Mouse (Mus musculus) forebrain, embryonic 16.5 days (tissue): ENCODE measurements around the gene Abhd14b. TPM values are rescaled to one million over a fixed set of nuclear protein-coding genes. Genes with fewer than 3 reads are reported as not detected.

Experiments used
- ATAC-seq: fragments of 200-750 bp; cut with Nextera tagmentation; 2 replicates; pipeline ENCODE4 v1.8.0; 2017; ENCODE audit warnings: mild to moderate bottlenecking, moderate library complexity
- H3K27ac ChIP-seq: fragments of 300-500 bp; sonication (generic); 2 replicates; pipeline ENCODE4 v1.5.1; 2014; ENCODE audit warnings: low read length, control low read depth
- H3K27me3 ChIP-seq: fragments of 300-500 bp; sonication (generic); replicated peaks from 2 replicates; pipeline ENCODE4 v1.6.1; 2014; ENCODE audit warnings: low read length; ENCODE audit not compliant: control insufficient read depth, insufficient read depth
- H3K36me3 ChIP-seq: fragments of 300-500 bp; sonication (generic); 2 replicates; pipeline ENCODE4 v1.6.1; 2014; ENCODE audit not compliant: control insufficient read depth, insufficient read depth
- H3K4me1 ChIP-seq: fragments of 300-500 bp; sonication (generic); replicated peaks from 2 replicates; pipeline ENCODE4 v1.6.1; 2014; ENCODE audit warnings: low read length; ENCODE audit not compliant: control insufficient read depth, insufficient read depth
- H3K4me2 ChIP-seq: fragments of 300-500 bp; sonication (generic); 2 replicates; pipeline ENCODE4 v1.6.1; 2014; ENCODE audit warnings: mild to moderate bottlenecking, low read length, control low read depth
- H3K4me3 ChIP-seq: fragments of 300-500 bp; sonication (generic); replicated peaks from 2 replicates; pipeline ENCODE4 v1.5.1; 2014; ENCODE audit warnings: mild to moderate bottlenecking, low read length, control low read depth
- H3K9ac ChIP-seq: fragments of 300-500 bp; sonication (generic); replicated peaks from 2 replicates; pipeline ENCODE4 v1.6.1; 2014; ENCODE audit warnings: low read depth, low read length, control low read depth
- H3K9me3 ChIP-seq: fragments of 300-500 bp; sonication (generic); 2 replicates; pipeline ENCODE4 v1.6.1; 2016; ENCODE audit warnings: low read length; ENCODE audit not compliant: control insufficient read depth
- WGBS: fragments of 180-500 bp; shearing (Covaris S2); extraction: QIAGEN DNeasy Blood & Tissue Kit; methylation state at CpG from one replicate; pipeline ENCODE4 v1.1.7; 2014; 5-methylcytosine and 5-hydroxymethylcytosine counted together
- polyA plus RNA-seq: library from polyadenylated mRNA; unstranded; fragments of >200 nt; fragmentation: Nextera tagmentation; extraction: Ambion mirVana; gene quantifications from 2 replicates; pipeline ENCODE4 v1.2.1, GENCODE M21; 2015

Gene Abhd14b
- polyA plus RNA-seq, 1 experiment from 2014 or later = 7.7 TPM

- H3K36me3 ChIP-seq = no peaks in the 10 kb centered on the region
- 6% methylated on average over 17 of the region's 18 CpGs for WGBS
- peaks cover 28% of the 10 kb centered on the region for H3K4me1 ChIP-seq
- peak; percentile 14; the same call in 1 of the 2 replicates for ATAC-seq
- H3K9ac ChIP-seq = no peak overlapping the region
- 0 out of 2 replicates have a peak overlapping the region, but pooled peaks have one; percentile 6 for H3K4me2 ChIP-seq
- H3K27me3 ChIP-seq = no peaks in the 10 kb centered on the region; the same call in 1 of the 2 replicates
- no peak overlapping the region for H3K27ac ChIP-seq
- H3K4me3 ChIP-seq = no peak overlapping the region
- no peaks in the 10 kb centered on the region for H3K9me3 ChIP-seq
Measured at GRCm38 (mm10) chr9:106421033-106421864, 26.0 kb upstream of the Abhd14b start.

- H3K4me1 ChIP-seq = peaks cover 28% of the 10 kb centered on the region
- H3K4me3 ChIP-seq = no peak overlapping the region
- peak; percentile 83 for ATAC-seq
- H3K27me3 ChIP-seq = no peaks in the 10 kb centered on the region; the same call in 1 of the 2 replicates
- no peaks in the 10 kb centered on the region for H3K9me3 ChIP-seq
- no peak overlapping the region for H3K27ac ChIP-seq
- 0 out of 2 replicates have a peak overlapping the region, but pooled peaks have one; percentile 6 for H3K4me2 ChIP-seq
- H3K9ac ChIP-seq = no peak overlapping the region
- H3K36me3 ChIP-seq = no peaks in the 10 kb centered on the region
- WGBS = 1% methylated on average over 3 of the region's 3 CpGs
Measured at GRCm38 (mm10) chr9:106421865-106422160, 25.4 kb upstream of the Abhd14b start.

- peak overlapping the region; percentile 57 for H3K9ac ChIP-seq
- no peaks in the 10 kb centered on the region for H3K9me3 ChIP-seq
- peaks cover 10% of the 10 kb centered on the region; the same call in 1 of the 2 replicates for H3K36me3 ChIP-seq
- H3K27me3 ChIP-seq = no peaks in the 10 kb centered on the region
- H3K4me2 ChIP-seq = peak overlapping the region; percentile 68
- peaks cover 10% of the 10 kb centered on the region for H3K4me1 ChIP-seq
- peak overlapping the region; percentile 67 for H3K4me3 ChIP-seq
- 16% methylated on average over 11 of the region's 11 CpGs for WGBS
- H3K27ac ChIP-seq = peak overlapping the region; percentile 96
- peak; percentile 64 for ATAC-seq
Measured at GRCm38 (mm10) chr9:106428719-106429220, 18.5 kb upstream of the Abhd14b start.

- Histone ChIP-seq H3K27ac (peak within 1 kb of the TSS; percentile 96), H3K9me3 (no peaks in the 10 kb centered on the region), H3K9ac (peak within 1 kb of the TSS; percentile 70), H3K27me3 (no peaks in the 10 kb centered on the region), H3K4me1 (peaks cover 10% of the 10 kb centered on the region), H3K4me2 (peak within 1 kb of the TSS; percentile 69), H3K4me3 (peak within 1 kb of the TSS; percentile 67), H3K36me3 (peaks cover 10% of the 10 kb centered on the region; the same call in 1 of the 2 replicates)
- peak; percentile 91 for ATAC-seq
- under 1% methylated on average over 55 of the region's 55 CpGs for WGBS
Measured at GRCm38 (mm10) chr9:106429221-106430014, 17.8 kb upstream of the Abhd14b start, which contains the start of gene Rpl29. Gene Rpl29 (plus strand): TSS chr9:106429454.

GRCm38 (mm10) chr9:106430015-106430264 is 17.3 kb upstream of the Abhd14b start:
- peak overlapping the region; percentile 69 for H3K4me2 ChIP-seq
- WGBS = 3% methylated on average over 4 of the region's 4 CpGs

GRCm38 (mm10) chr9:106433389-106433788 is 13.9 kb upstream of the Abhd14b start:
- Histone ChIP-seq H3K9me3 (no peaks in the 10 kb centered on the region), H3K4me3 (no peak overlapping the region), H3K4me1 (peaks cover 19% of the 10 kb centered on the region), H3K27me3 (no peaks in the 10 kb centered on the region), H3K27ac (no peak overlapping the region), H3K4me2 (no peak overlapping the region), H3K9ac (no peak overlapping the region), H3K36me3 (peaks cover 10% of the 10 kb centered on the region; the same call in 1 of the 2 replicates)
- ATAC-seq = no peak
- 76% methylated on average over 7 of the region's 7 CpGs for WGBS

More at GRCm38 (mm10) chr9:106430015-106430264, 17.3 kb upstream of the Abhd14b start:
- H3K27me3 ChIP-seq = no peaks in the 10 kb centered on the region
- peaks cover 10% of the 10 kb centered on the region; the same call in 1 of the 2 replicates for H3K36me3 ChIP-seq
- no peak for ATAC-seq
- no peaks in the 10 kb centered on the region for H3K9me3 ChIP-seq
- peak overlapping the region; percentile 70 for H3K9ac ChIP-seq
- H3K27ac ChIP-seq = peak overlapping the region; percentile 88
- H3K4me1 ChIP-seq = peaks cover 10% of the 10 kb centered on the region
- H3K4me3 ChIP-seq = peak overlapping the region; percentile 67

- no peak overlapping the region for H3K9ac ChIP-seq
- H3K9me3 ChIP-seq = no peaks in the 10 kb centered on the region
- WGBS = 85% methylated on average over 9 of the region's 9 CpGs
- no peak overlapping the region for H3K4me2 ChIP-seq
- H3K36me3 ChIP-seq = peaks cover 10% of the 10 kb centered on the region; the same call in 1 of the 2 replicates
- H3K27ac ChIP-seq = no peak overlapping the region
- ATAC-seq = no peak
- H3K4me3 ChIP-seq = no peak overlapping the region
- no peaks in the 10 kb centered on the region for H3K27me3 ChIP-seq
- H3K4me1 ChIP-seq = peaks cover 16% of the 10 kb centered on the region
Measured at GRCm38 (mm10) chr9:106436566-106436965, 10.7 kb upstream of the Abhd14b start.

GRCm38 (mm10) chr9:106442680-106443079 is 4.6 kb upstream of the Abhd14b start:
- no peak overlapping the region for H3K4me3 ChIP-seq
- no peak overlapping the region for H3K27ac ChIP-seq
- no peak overlapping the region for H3K4me2 ChIP-seq
- no peak for ATAC-seq
- H3K36me3 ChIP-seq = no peaks in the 10 kb centered on the region
- no peak overlapping the region for H3K9ac ChIP-seq
- 78% methylated on average over 5 of the region's 5 CpGs for WGBS
- H3K27me3 ChIP-seq = no peaks in the 10 kb centered on the region
- H3K4me1 ChIP-seq = peaks cover 23% of the 10 kb centered on the region
- no peaks in the 10 kb centered on the region for H3K9me3 ChIP-seq

GRCm38 (mm10) chr9:106444836-106445235 is 2.4 kb upstream of the Abhd14b start:
- no peak for ATAC-seq
- Histone ChIP-seq H3K4me3 (no peak overlapping the region), H3K9ac (no peak overlapping the region), H3K4me2 (no peak overlapping the region), H3K27me3 (no peaks in the 10 kb centered on the region), H3K9me3 (no peaks in the 10 kb centered on the region), H3K4me1 (peaks cover 26% of the 10 kb centered on the region), H3K27ac (no peak overlapping the region), H3K36me3 (no peaks in the 10 kb centered on the region)
- 87% methylated on average over 4 of the region's 4 CpGs for WGBS
